Mouse (Mus musculus) gastrocnemius, adult 2 months (tissue): ENCODE measurements around the gene Zmiz2. TPM values are rescaled to one million over a fixed set of nuclear protein-coding genes. Genes with fewer than 3 reads are reported as not detected.
"Not testable (repeated sequence)": the region's sequence is repeated elsewhere in the genome, so short reads cannot be mapped to it uniquely, and the experiment has no call there.

Experiments
- DNase-seq: peaks from one replicate; pipeline ENCODE4 v3.0.0; 2022
- H3K27ac ChIP-seq: fragments of 200-600 bp; 2 replicates; pipeline ENCODE4 v1.8.1; 2022; ENCODE audit warnings: mild to moderate bottlenecking
- H3K4me3 ChIP-seq: fragments of 200-600 bp; 2 replicates; pipeline ENCODE4 v1.8.1; 2022; ENCODE audit warnings: mild to moderate bottlenecking, moderate library complexity
- CTCF ChIP-seq: fragments of 200-600 bp; IDR thresholded peaks from 2 replicates; pipeline ENCODE4 v1.8.1; 2022; ENCODE audit warnings: antibody characterized with exemption, mild to moderate bottlenecking, moderate library complexity
- intact Hi-C: fragments of 180-260 bp; cut with DNase I; formaldehyde crosslinking; loops from one replicate; pipeline ENCODE4 v1.15.1; 2025
- microRNA-seq: library from miRNA; unstranded; fragments of <30 nt; microRNA quantifications from one replicate; pipeline ENCODE4 v1.2.0, GENCODE M21; 2021
- total RNA-seq, 2 experiments: library from RNA; stranded (reverse); gene quantifications; 2 replicates each; pipeline ENCODE4 v1.2.3; 2021

The Zmiz2 gene
- total RNA-seq, 2 experiments from 2014 or later: 45.4 to 52.0 TPM

DNA sequence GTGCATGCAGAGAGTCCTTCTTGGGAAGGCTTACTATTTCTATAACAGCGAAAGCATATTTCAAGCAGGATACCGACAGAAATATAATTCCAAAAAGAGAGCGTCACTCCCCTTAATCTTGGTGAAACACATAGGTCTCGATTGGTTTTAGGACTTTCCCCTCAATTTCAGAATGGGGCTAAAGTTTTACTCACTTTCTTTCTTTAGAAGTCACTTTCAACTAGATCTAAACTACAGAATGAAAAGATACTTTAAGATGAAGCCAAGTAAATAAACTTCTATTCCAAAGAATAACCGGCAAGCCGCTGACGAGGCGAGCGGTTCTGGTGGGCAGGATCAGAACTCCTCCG lies 54.8 kb downstream of the Zmiz2 start:
- Histone ChIP-seq H3K4me3 (peak overlapping the region; percentile 87), H3K27ac (peak overlapping the region; percentile 95)
- no peak for DNase-seq
- intact Hi-C loops: loop anchor here (2.0 kb wide), 1 partner anchor 31 kb away; the partner anchor contains the start of gene Purb
- no peak for TF ChIP-seq CTCF

DNA sequence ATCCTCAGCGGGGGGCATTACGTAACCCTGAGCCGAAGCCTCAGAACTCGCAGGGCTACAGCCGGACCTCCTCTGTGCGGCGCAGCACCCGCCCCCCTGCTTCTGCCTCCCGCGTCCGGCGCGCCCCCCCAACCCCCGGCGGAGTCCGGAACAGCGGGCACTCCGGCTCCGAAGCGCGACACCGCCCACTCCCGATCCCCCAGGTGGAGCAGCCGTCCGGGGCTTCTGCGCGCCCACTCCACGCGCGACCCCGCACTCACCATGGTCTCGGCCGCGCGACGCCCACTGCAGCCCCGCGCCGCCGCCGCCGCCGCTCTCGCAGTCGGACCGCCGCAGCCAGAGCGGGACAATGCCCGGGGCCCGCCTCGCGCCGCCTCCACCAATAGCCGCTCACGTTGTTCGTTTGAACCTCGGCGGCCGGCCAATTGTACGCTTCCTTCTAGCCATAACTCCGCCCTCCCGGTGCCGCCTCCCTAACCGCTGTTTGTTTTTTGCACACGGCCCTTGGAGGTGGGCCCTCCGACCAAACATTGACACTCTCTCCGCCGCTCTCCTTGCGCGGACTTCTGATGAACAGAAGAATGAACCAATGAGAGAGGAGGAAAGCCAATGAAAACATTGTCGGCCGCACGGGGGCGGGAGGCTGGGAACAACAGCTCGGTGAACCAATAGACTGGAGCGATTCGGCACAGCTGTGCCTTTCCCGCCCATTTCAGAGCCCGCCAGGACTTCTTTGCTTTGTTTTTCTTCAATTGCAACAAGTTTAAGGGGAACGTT lies 55.4 kb downstream of the Zmiz2 start, which contains the start of gene H2afv:
TSS of gene H2afv (minus strand) at position 367 of the 777 bp plus-strand sequence.
- intact Hi-C loops: loop anchor here (2.0 kb wide), 1 partner anchor 31 kb away; the partner anchor contains the start of gene Purb
- Histone ChIP-seq H3K27ac (peak within 1 kb of the TSS; percentile 95), H3K4me3 (peak within 1 kb of the TSS; percentile 87)
- TF ChIP-seq CTCF: peak; percentile 45
- DNase-seq: peak; percentile 100

DNA sequence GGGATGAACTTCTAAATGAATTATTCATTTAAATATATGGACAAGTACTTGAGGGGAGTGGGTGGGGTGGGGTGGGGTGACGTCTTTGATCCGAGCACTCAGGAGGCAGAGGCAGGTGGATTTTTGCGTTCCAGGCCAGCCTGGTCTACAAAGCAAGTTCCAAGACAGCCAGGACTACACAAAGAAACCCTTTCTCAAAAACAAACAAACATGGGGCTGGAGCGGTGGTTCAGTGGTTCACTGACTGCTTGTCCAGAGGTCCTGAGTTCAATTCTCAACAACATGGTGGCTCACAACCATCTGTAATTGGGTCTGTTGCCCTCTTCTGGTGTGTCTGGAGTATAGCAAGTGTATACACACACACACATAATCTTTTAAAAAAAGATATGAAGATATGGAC lies 56.6 kb downstream of the Zmiz2 start:
- DNase-seq: no peak
- intact Hi-C loops: loop anchor here (2.0 kb wide), 1 partner anchor 29 kb away; the partner anchor contains the start of gene Purb
- no peak for TF ChIP-seq CTCF
- H3K27ac ChIP-seq: no peak overlapping the region
- H3K4me3 ChIP-seq: no peak overlapping the region

DNA sequence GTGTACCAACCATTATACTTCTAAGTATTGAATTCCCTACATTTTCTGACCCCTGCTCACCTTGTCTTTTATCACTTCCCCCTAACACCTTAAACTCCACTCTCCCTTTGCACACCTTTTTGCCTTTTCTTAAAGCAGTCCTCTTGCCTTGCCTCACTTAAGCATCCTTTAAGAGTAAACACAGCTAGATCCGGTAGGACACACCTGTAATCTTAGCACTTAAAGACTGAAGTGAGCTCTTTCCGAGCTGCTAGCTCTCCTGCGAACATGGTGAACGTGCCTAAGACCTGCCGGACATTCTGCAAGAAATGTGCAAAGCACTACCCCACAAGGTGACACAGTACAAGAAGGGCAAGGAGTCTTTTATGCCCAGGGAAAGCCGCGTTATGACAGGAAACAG lies 57.1 kb downstream of the Zmiz2 start:
- intact Hi-C loops: loop anchor here (2.0 kb wide), 1 partner anchor 29 kb away; the partner anchor contains the start of gene Purb
- DNase-seq: no peak
- no peak for TF ChIP-seq CTCF
- no peak overlapping the region for H3K4me3 ChIP-seq
- H3K27ac ChIP-seq: no peak overlapping the region

DNA sequence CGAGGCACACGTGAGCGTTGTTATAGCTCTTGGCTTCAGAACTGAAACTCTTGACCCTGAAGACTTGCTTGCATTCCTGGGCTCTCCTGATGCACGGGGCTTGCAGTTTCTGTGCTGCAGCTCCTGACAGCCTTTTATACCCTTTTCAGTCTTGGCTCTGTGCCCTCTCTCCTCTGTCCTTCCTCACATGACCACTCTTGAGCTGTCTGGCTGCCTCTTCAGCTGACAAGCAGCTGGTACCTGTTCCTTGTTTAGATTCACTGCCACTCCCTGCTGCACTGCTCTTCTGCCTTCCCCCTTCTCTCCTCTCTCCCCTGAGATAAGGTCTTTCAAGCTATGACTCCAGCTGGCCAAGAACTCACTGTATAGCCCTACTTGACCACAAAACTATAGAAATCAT lies 58.6 kb downstream of the Zmiz2 start:
- TF ChIP-seq CTCF: no peak
- no peak overlapping the region for H3K4me3 ChIP-seq

DNA sequence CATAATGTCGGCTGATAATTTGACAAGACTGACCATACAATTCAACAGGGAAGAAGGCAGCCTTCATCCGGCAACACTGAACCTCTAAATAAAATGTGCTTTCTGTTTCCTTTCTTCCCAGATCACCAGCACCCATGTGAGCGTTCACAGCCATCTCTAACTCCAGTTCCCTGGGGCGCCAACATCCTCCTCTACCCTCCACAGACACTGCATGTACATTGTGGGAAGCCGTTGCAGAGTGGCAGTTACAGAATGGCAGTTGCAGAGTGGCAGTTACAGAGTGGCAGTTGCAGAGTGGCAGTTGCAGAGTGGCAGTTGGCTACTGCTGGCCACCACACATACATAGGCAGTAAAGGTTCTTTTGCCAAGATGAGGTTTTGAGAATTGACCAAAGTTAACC lies 59.3 kb downstream of the Zmiz2 start:
- DNase-seq, H3K27ac ChIP-seq, H3K4me3 ChIP-seq, intact Hi-C loops: not testable (repeated sequence)

More for the DNA sequence above, 58.6 kb downstream of the Zmiz2 start:
- intact Hi-C loops: no loop called here
- no peak overlapping the region for H3K27ac ChIP-seq
- DNase-seq: no peak

Small RNAs within 50 kb of the gene (microRNA-seq; reads per million reads assigned to microRNA genes)
- gene Mir7651: not detected

Other genes with a start within 250 kb of the Zmiz2 start
- gene A730071L15Rik, start 189.0 kb upstream of the Zmiz2 start, total RNA-seq: under 1 TPM; 0.15 to 0.20 TPM
- 10 to 100 TPM; 64.3 to 67.9 TPM for gene Nudcd3, start 188.7 kb upstream of the Zmiz2 start, total RNA-seq
- gene Npc1l1, start 158.9 kb upstream of the Zmiz2 start, total RNA-seq: under 1 TPM; 0.31 to 0.36 TPM
- 10 to 100 TPM; 26.1 to 33.0 TPM for gene Ddx56, start 121.3 kb upstream of the Zmiz2 start, total RNA-seq
- gene Tmed4, start 114.2 kb upstream of the Zmiz2 start, total RNA-seq: 10 to 100 TPM; 57.7 to 75.6 TPM
- gene Ogdh, start 97.4 kb upstream of the Zmiz2 start, total RNA-seq: 100 to 1,000 TPM; 620 to 834 TPM
- 100 to 1,000 TPM; 205 to 209 TPM for gene Ppia, start 26.4 kb downstream of the Zmiz2 start, total RNA-seq
- 10 to 100 TPM; 44.2 to 70.3 TPM for gene H2afv, start 55.4 kb downstream of the Zmiz2 start, total RNA-seq
- gene Purb, start 86.8 kb downstream of the Zmiz2 start, total RNA-seq: 10 to 100 TPM; 19.9 to 23.5 TPM
- under 1 TPM; 0.36 to 0.56 TPM for gene Myo1g, start 131.9 kb downstream of the Zmiz2 start, total RNA-seq
- 10 to 100 TPM; 20.8 to 23.8 TPM for gene Ccm2, start 157.8 kb downstream of the Zmiz2 start, total RNA-seq
- under 1 TPM; 0.28 to 0.38 TPM for gene Nacad, start 217.0 kb downstream of the Zmiz2 start, total RNA-seq
- 10 to 100 TPM; 57.3 to 79.3 TPM for gene Tbrg4, start 237.0 kb downstream of the Zmiz2 start, total RNA-seq
- not detected for gene Wap, start 249.6 kb downstream of the Zmiz2 start, total RNA-seq